Mouse (Mus musculus) myocyte (in vitro differentiated cells): ENCODE results near the gene 4930578G10Rik.

Experiments used
- CEBPB ChIP-seq: IDR thresholded peaks from 2 replicates; pipeline ENCODE4 v1.6.1; 2011; ENCODE audit warnings: mild to moderate bottlenecking, moderate library complexity; ENCODE audit not compliant: poor library complexity, insufficient read depth, severe bottlenecking
- E2F4 ChIP-seq: IDR thresholded peaks from one replicate; pipeline ENCODE4 v1.6.1; 2011; ENCODE audit warnings: mild to moderate bottlenecking, control low read depth, moderate library complexity; ENCODE audit not compliant: insufficient read depth
- MYOG ChIP-seq, 3 experiments: IDR thresholded peaks; one replicate each; pipeline ENCODE4 v1.6.1; 2011; ENCODE audit warnings: control low read depth in 2 of 3, low read depth in 2 of 3, mild to moderate bottlenecking in 2 of 3; ENCODE audit not compliant: insufficient read length in 2 of 3, control insufficient read depth in 1 of 3, insufficient read depth in 1 of 3
- POLR2A ChIP-seq: IDR thresholded peaks from one replicate; pipeline ENCODE4 v1.6.1; 2011; ENCODE audit warnings: low read depth, mild to moderate bottlenecking, control low read depth, moderate library complexity; ENCODE audit not compliant: insufficient read length
- TCF12 ChIP-seq: IDR thresholded peaks from one replicate; pipeline ENCODE4 v1.6.1; 2011; ENCODE audit warnings: mild to moderate bottlenecking, control low read depth; ENCODE audit not compliant: poor library complexity, insufficient read depth, severe bottlenecking
- USF1 ChIP-seq: IDR thresholded peaks from one replicate; pipeline ENCODE4 v1.6.1; 2011; ENCODE audit warnings: low read depth, mild to moderate bottlenecking, control low read depth, moderate library complexity

DNA sequence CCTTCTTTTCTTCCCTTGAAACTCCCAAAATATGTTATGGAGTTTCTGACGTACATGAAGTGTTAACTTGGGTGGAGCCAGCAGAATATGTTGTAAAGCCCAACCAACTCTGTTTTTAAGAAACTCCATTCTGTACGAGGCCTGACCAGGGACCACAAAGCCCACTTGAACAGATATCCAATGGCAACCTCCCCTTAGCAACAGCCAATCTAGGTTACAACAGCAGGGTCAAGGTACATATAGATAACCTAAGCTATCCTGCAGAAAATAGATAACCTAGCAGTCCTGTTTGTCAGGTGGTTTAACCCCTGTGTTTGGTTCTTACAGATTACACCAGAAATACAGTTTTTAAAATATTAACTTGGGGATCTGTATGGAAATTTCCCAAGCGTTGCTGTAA is 132.0 kb downstream of the 4930578G10Rik start:
- TF ChIP-seq POLR2A (no peak), E2F4 (no peak), TCF12 (no peak), USF1 (no peak), CEBPB (no peak), MYOG (IDR thresholded peaks at IDR 0.05; ENCODE audit: control insufficient read depth in 1 of 3, insufficient read depth in 1 of 3, insufficient read length in 2 of 3, low read depth in 2 of 3) (no peak)
